Mouse (Mus musculus) lung, postnatal 4 days (tissue): Measurements from ENCODE around the gene Plin2.
"Not testable (repeated sequence)": the region's sequence is repeated elsewhere in the genome, so short reads cannot be mapped to it uniquely, and the experiment has no call there.

Experiments used
- DNase-seq, 2 experiments: peaks; one replicate each; pipeline ENCODE4 v3.0.0; 2021

The Plin2 gene

DNA sequence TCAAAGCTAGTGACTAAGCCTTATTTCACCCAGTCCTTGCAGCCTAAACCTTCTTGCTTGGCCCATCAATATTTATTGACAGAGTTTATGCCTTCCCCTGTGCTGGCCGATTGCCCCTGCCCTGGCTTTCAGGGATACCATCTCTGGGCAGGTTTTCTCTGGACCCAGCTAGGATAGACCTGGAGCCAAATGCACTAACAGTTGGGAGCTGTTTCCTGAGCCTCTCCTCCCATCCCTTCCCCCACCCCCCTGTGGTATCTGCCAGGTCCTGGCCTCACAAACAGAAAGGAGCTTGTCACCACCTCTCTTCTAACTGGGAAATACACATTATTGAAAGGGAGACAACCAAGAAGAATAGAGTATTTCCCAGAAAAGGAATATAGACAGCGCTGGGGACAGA, 12.0 kb upstream of the Plin2 start:
- DNase-seq = no peak

DNA sequence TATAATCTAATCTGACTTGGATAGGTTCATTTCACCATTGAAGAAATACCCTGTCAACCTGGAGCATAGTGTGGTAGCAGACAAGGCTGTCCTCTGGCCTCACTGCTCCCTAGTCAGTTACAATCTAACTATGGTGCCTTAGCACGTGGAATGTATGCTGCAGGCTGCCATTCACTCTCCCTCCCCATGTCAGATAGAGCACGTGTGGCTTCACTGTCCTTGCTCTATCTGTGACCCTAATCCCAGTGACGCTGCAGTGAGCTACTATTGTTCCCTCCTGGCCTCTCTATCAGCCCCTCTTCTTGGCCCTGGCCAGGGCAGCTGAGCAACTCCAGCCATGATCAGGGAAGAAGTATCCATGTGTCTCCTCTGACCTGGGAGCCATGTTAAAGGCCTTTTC, 11.6 kb upstream of the Plin2 start:
- no peak for DNase-seq

DNA sequence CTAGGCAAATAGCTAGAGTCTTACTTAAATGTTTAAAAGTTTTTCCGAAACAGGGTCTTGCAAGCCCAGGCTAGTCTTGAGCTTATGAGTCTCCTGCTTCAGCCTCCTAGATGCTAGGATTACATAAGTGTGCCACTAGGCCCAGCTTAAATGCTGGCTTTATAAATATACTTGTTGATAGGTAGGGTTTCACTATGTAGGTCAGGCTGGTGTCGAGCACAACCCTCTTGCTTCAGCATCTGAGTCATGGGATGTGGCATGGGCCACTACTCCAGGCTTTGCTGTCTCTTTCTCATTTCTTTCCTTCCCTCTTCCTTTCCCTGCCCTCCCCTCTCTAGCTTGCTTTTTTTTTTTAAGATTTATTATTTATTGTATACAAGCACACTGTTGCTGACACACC, 9.8 kb upstream of the Plin2 start:
- DNase-seq = no peak

DNA sequence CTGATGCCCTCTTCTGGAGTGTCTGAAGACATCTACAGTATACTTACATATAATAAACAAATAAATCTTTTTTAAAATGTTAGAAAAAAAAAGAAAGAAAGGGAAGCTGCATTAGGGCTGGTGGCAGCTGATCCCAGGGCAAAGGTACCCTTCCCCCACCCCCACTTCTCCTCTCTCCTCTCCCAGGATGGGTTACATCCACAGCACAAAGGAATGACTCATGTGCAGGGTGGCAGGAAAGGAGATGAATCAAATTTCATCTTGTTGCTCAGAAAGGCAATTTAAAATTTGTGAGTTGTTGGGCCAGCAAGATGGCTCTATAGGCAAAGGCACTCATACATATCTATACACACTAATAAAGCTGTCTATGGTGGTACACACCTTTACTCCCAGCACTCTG, 6.9 kb upstream of the Plin2 start:
- DNase-seq = no peak

DNA sequence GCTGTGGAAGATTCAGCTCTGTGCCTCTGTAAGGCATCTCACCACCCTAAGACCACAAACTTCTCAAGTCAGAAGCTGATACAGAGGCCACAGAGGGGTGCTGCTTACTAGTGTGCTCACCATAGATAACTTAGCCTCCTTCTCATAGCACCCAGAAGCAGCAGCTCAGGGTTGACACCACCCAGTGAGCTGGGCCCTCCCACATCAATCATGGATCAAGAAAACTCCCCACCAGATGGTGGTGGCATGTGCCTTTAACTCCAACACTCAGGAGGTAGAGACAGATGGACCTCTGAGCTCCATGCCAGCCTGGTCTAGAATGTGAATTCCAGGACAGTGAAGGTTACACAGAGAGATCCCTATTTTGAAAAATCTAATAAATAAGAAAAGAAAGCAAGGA, 4.9 kb upstream of the Plin2 start:
- DNase-seq = not testable (repeated sequence)

DNA sequence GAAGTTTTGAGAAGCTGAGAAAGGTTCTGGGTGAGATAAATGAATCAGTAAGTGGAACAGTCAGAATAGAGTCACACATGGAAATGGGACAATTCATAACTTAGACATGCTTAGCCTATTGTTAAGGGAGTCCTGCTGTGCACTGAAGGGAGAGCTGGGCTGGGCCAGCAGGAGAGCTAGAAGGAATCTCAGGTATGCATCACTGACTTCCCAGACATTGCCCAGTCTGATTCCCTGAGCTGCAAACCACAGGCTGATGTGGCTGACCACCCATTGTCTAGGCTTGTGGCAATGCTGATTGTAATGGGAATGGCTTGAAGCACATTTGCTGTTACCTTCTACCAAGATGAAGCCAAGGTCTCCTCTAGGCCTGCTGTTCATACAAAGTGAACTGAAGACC, 4.3 kb upstream of the Plin2 start:
- DNase-seq = not testable (repeated sequence)

DNA sequence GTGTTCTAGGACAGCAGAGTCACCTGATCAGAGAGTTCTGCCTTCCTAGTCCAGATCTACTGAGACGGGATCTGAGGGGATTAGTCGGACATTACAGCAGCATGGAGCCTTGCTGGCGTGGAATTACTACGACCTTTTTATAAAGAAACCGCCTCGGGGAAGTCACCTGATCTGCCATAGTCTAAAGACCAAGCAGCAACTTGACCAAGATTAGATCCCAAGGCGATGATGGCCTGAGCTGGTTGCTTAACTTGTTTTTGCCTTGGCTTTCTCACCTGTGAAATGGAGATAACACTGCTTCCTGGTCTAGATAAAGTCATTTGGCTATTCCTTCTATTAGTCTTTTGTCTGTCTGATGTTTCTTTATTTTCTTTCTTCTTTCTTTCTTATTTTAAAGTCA, 2.6 kb upstream of the Plin2 start:
- no peak for DNase-seq

DNA sequence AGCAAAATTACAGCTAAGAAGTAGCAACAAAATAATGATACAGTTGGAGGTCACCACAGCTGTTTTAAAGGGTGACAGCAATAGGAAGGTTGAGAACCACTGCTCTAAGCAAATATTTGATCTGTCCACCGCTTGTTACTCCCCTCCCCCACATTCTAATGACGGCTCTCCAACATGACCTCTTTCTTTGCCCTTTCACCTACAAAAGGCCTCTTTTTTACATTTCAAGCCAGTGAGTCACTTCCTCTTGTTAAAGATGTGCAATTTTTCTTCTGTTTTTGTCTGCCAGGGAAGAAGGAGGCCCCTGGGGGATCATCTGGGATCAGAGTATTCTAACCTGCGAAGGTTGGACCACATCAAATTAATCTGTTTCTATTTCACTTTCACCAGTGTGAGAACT, 1.9 kb upstream of the Plin2 start:
- no peak for DNase-seq

DNA sequence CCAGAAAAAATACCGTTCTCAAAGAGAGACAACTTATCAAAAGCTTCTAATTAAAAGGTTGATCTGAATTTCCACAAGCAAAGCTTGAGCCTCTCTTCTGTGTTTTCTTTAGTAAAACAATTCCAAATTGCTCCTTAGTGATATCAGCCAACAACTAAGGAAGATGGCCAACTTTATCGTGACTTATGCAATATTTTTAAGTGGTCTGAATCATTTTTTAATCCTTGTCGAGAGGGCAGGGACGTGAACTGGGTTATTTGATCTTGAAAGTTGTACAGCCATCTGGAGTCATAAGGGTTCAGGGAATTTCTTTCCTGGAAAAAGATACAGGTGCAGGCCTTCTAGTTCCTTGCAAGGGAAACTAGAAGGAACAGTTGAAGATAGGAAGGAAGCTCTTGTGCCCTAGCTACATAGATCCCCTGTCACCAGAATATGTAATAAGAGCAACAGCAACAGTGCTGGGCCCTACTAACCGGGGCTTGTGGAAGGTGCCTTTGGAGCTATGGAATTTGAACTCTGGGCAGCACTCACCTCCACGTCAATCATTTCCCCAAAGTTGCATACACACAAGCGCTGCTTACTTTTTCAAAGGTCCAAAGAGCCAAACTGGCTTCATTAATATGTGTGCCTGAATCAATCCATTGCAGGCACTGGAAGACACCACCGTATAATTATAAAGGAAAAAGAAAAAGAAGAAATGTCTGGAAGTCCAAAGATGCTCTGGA, 884 bp upstream of the Plin2 start:
- no peak for DNase-seq

DNA sequence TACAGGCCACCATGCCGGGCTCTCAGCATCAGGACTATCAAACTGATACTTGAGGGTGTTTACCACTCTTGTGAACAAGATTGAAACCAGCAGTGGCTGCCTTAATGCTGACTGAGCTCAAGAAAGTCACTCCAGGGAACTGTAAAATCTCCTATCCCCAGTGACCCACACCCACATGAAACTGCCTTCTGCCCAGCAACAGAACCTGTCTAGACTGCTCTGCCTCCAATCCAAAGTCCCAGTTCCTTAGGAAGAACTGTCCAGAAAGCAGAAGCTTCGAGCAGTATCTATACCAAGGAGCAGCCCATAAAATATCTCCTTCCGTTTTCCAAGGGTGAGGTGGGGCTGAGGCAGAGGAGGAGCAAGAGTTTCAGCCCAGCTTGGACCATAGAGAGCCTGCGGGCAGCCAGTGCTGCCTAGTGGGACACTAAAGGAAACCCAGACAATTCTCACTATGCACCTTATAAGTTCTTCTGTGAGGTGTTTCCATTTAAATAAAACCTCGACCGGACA, 563 bp downstream of the Plin2 start:
- peak; percentile 25 to 52 for DNase-seq

DNA sequence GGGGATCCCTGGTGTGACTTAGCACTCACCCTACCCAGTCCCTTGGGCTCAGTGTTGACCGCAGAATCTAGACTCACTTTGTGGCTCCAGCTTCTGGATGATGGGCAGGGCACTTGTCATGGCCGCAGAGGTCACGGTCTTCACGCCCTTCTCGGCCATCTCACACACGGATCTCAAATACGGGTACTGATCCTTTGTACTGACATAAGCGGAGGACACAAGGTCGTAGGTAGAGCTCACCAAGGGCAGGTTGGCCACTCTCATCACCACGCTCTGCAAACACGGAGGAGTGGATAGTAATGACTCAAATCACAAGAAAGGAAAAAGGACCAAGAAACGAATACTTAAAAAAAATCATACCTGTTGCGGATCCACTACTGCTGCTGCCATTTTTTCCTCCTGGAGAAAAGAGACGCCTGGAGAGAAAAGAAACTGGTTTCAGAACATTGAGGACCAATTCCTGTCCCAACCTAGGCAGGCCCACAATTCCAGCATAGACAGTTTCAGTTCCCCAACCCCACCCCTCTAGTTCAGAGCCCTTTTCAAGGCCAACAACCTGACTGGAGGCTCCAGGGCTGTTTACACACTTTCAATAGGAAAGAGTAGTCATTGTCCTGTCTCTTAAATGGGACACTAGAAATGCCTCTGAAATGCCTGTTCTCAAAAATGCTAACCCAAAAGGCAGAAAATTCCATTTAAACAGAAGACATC, 1.4 kb downstream of the Plin2 start:
- no peak for DNase-seq

DNA sequence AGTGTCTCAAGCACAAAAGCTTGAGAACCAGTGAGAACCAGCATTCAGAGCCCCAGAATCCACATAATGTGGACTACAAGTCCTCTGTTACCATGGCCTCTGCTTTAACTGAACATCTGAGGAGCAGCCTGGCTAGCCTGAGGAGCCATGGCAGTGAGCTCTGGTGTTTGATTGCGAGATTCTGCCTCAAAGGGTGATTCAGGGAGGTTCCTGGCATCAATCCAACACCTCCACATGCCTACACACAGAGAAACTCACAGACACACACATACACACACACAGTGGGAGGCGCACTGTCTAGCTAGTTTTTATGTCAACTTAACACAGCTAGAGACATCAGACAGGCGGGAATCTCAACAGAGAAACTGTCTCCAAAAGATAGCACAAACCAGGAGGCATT, 4.3 kb downstream of the Plin2 start:
- DNase-seq = no peak

DNA sequence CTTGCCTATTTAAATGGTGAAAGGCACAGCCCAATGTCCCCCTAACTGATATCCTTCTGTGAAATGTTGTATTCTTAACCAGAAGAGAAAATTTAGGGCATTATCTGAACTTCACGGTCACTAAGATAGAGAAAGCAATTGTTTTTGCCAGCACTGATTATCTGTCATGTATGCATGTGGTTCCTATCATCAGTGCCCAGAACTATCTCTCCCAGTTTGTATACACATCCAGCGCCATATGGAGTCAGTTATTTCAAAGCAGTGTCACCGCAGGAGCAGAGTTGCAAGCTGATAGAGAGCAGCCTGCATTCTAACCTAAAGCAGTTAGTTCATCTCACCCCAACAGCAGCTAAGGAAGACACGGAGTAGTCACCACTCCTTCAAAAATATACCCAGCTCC, 5.9 kb downstream of the Plin2 start:
- DNase-seq = peak in 1 of 2 experiments; percentile 32

DNA sequence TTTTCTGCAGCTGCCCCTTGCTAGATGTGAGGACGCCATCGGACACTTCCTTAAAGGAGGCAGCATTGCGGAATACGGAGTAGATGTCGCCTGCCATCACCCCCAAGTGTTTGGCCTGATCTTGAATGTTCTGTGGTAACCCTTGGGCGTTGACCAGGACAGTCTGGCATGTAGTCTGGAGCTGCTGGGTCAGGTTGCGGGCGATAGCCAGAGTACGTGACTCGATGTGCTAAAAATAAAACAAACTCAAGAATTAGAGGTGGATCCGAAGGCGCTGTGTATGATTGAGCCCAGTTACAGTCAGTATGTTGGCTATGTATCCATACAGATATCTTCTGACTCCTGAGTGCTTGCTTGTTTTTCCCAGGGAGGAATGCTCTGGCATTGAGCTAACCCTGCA, 12.7 kb downstream of the Plin2 start:
- peak in 1 of 2 experiments; percentile 42 for DNase-seq

DNA sequence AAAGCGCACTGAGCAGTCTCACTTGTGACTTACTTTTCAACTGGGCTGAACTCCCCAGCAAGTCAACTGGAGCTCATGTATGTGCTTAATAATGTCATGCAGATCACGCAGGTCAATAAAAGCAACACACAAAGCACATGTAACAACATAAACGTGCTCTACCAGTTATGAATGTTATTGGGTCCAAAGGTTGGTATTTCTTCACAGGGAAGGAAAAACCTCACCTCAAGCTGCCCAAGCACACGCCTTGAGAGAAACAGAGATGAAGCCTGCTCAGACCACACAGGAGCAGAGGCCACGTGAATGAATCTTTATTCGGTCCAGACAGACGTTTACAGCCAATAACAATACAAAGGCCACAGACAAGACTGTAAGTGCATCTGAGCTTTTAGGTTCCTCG, 13.4 kb downstream of the Plin2 start:
- DNase-seq = not testable (repeated sequence)

DNA sequence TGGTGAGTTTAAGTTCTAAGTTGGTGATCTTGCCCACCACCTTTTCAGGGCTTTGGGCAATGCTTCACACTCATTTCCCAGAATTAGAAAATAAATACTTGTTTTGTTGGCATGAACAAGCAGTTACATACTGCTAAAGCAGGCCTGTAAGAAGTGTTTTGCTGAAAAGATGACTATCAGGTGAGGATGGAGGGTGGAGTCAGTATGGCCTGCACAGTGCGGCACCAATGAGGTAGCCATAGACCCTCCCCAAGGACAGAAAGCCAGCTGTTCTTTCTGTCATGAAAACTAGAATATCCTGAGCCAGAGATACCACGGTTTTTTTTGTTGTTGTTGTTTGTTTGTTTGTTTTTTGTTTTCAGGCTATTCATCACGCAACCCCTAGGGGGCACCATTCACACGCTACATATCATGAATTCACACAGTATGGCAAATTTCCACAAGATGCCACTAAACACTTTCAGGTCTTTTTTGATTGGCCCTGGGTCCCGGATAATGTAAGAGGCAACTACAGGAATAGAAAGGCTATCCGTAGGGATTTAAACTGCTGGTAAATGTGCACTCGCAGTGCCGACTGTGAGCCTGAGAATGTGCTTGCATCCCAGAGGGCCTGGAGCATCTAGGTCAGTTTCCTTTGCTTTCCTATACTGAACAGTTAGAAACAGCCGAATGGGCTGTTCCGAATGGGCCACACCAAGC, 18.0 kb downstream of the Plin2 start:
- no peak for DNase-seq

DNA sequence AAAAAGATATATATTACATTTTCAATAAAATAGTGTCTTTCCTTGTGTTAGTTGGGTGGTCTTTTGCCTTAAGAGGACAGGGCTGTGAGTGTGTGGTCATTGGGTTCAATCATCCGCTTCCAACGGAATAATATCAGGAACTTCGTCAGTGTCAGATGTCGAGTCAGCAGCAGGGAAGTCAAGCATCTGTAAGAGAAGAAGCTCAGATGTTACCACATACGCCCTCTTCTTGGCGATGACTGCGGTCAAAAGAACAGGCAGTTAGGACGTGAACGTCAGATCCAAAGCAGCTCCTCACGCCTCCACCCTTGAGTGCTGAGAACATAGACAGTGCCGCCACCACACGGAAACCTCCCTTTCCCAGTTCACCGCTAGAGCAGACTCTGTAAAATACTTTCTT, 21.5 kb downstream of the Plin2 start:
- not testable (repeated sequence) for DNase-seq

DNA sequence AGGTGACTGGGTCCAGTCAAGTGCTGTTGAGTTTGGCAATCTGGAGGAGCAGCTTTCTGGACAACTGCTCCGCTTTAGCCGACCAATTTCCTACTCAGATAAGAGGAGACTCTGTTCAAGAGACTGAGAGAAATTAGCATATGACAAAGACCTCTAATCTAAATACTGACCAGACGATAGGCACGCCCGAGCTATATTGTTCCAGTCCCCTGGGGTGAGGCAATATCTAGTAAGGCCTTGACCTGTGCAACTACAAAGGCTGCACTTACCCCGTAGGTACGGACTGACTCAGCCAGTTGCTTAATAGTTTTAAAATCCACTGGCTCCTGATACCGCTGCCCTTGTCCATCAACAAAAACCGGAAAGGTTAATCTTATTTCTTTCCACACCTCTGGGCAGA, 32.3 kb downstream of the Plin2 start:
- not testable (repeated sequence) for DNase-seq

DNA sequence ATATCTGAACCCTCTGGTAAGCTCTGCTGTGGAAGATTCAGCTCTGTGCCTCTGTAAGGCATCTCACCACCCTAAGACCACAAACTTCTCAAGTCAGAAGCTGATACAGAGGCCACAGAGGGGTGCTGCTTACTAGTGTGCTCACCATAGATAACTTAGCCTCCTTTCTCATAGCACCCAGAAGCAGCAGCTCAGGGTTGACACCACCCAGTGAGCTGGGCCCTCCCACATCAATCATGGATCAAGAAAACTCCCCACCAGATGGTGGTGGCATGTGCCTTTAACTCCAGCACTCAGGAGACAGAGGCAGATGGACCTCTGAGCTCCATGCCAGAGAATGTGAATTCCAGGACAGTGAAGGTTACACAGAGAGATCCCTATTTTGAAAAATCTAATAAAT, 35.0 kb downstream of the Plin2 start:
- DNase-seq = not testable (repeated sequence)

DNA sequence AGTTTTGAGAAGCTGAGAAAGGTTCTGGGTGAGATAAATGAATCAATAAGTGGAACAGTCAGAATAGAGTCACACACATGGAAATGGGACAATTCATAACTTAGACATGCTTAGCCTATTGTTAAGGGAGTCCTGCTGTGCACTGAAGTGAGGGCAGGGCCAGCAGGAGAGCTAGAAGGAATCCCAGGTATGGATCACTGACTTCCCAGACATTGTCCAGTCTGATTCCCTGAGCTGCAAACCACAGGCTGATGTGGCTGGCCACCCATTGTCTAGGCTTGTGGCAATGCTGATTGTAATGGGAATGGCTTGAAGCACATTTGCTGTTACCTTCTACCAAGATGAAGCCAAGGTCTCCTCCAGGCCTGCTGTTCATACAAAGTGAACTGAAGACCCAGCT, 35.5 kb downstream of the Plin2 start:
- not testable (repeated sequence) for DNase-seq

DNA sequence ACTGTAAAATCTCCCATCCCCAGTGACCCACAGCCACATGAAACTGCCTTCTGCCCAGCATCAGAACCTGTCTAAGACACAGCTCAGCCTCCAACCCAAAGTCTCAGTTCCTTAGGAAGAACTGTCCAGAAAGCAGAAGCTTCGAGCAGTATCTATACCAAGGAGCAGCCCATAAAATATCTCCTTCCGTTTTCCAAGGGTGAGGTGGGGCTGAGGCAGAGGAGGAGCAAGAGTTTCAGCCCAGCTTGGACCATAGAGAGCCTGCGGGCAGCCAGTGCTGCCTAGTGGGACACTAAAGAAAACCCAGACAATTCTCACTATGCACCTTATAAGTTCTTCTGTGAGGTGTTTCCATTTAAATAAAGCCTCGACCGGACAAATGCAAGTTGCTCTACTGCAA, 37.3 kb downstream of the Plin2 start:
- DNase-seq = not testable (repeated sequence)

DNA sequence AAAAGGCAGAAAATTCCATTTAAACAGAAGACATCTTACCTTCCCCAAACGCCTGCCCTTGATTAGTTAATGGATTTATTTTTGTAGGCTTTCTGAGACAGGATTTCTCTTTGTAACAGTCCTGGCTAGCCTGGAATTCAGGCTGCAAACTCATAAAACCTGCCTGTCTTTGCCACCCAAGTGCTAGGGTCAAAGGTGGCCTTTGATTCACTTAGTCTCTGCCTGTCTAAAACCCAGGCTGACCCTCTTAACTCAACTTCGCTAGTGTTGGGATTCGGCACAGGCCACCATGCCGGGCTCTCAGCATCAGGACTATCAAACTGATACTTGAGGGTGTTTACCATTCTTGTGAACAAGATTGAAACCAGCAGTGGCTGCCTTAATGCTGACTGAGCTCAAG, 38.0 kb downstream of the Plin2 start:
- DNase-seq = no peak

DNA sequence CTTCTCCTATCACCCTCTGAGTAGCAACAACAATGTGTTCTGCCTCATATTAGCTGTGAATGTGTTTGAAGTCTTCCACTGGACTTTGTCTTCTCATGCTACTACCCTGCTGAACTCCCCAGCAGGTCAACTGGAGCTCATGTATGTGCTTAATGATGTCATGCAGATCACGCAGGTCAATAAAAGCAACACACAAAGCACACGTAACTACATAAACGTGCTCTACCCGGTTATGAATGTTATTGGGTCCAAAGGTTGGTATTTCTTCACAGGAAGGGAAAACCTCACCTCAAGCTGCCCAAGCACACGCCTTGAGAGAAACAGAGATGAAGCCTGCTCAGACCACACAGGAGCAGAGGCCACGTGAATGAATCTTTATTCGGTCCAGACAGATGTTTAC, 43.4 kb downstream of the Plin2 start:
- DNase-seq = not testable (repeated sequence)

DNA sequence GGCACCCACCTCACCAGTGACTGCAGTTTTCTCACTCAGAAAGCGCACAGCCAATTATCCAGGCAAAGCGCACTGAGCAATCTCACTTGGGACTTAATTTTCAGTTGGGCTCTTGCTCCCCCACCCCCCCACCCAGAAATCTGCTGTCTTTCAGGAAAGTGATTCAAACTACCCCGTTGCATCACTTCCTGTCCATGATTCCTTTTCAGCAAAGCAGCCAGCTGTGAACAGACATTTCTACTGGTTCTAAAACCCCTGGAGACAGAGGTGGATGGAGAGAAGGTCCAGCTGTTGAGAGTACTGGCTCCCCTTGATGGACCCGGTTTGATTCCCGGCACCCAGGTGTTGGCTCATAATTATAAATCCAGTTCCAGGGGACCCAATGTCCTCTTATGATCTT, 44.4 kb downstream of the Plin2 start:
- DNase-seq = no peak
